Mouse (Mus musculus): ENCODE measurements around the gene Insl3. TPM values are rescaled to one million over a fixed set of nuclear protein-coding genes. Genes with fewer than 3 reads are reported as not detected.

The Insl3 gene
- total and polyA plus RNA-seq, 3 experiments = 0.54 to 4.4 TPM; not detected in 1

- no peaks in the 10 kb centered on the region for H3K27me3 ChIP-seq (ENCODE audit: control insufficient read depth in 1 of 2, insufficient read depth in 2 of 2, low read length in 2 of 2)
- no peak overlapping the region for H3K9ac ChIP-seq (ENCODE audit: control insufficient read depth, low read depth, low read length, poor library complexity, severe bottlenecking)
- no peak overlapping the region for H3K27ac ChIP-seq (ENCODE audit: control insufficient read depth, low read depth, low read length)
- peaks cover 0 to 20% of the 10 kb centered on the region in 2 experiments; a peak in 3 of 4 replicates for H3K4me1 ChIP-seq (ENCODE audit: control insufficient read depth in 1 of 2, insufficient read depth in 2 of 2, low read length in 2 of 2)
- DNase-seq (ENCODE audit: low read depth, low spot score) = no peak
- TF ChIP-seq TCF12 (IDR thresholded peaks at IDR 0.05; ENCODE audit: low read depth, low read length) (no peak), MAX (IDR thresholded peaks at IDR 0.05; ENCODE audit: low read length) (no peak), ZKSCAN1 (IDR thresholded peaks at IDR 0.05; ENCODE audit: low read depth, low read length) (no peak), POLR2AphosphoS2 (IDR thresholded peaks at IDR 0.05; ENCODE audit: low read length) (no peak)
- H3K9me3 ChIP-seq (replicated peaks; ENCODE audit: insufficient read depth, low read length) = no peaks in the 10 kb centered on the region
- no peak overlapping the region for H3K4me3 ChIP-seq (ENCODE audit: control insufficient read depth in 1 of 2, insufficient read depth in 1 of 2, low read depth in 2 of 2, low read length in 2 of 2)
- no peaks in the 10 kb centered on the region for H3K79me2 ChIP-seq (ENCODE audit: control insufficient read depth, insufficient read depth, low read length, poor library complexity)
- no peaks in the 10 kb centered on the region for H3K36me3 ChIP-seq (ENCODE audit: control insufficient read depth in 1 of 2, insufficient read depth in 2 of 2, low read length in 2 of 2)
Observed at GRCm38 (mm10) chr8:71666855-71667254, 22.2 kb upstream of the Insl3 start.

GRCm38 (mm10) chr8:71667256-71667655 lies 21.8 kb upstream of the Insl3 start:
- Histone ChIP-seq H3K27ac (ENCODE audit: control insufficient read depth, low read depth, low read length) (no peak overlapping the region), H3K4me3 (ENCODE audit: control insufficient read depth in 1 of 2, insufficient read depth in 1 of 2, low read depth in 2 of 2, low read length in 2 of 2) (no peak overlapping the region), H3K9ac (ENCODE audit: control insufficient read depth, low read depth, low read length, poor library complexity, severe bottlenecking) (no peak overlapping the region), H3K4me1 (ENCODE audit: control insufficient read depth in 1 of 2, insufficient read depth in 2 of 2, low read length in 2 of 2) (peaks cover 0 to 20% of the 10 kb centered on the region in 2 experiments; a peak in 3 of 4 replicates), H3K79me2 (ENCODE audit: control insufficient read depth, insufficient read depth, low read length, poor library complexity) (no peaks in the 10 kb centered on the region), H3K27me3 (ENCODE audit: control insufficient read depth in 1 of 2, insufficient read depth in 2 of 2, low read length in 2 of 2) (no peaks in the 10 kb centered on the region), H3K9me3 (replicated peaks; ENCODE audit: insufficient read depth, low read length) (no peaks in the 10 kb centered on the region), H3K36me3 (ENCODE audit: control insufficient read depth in 1 of 2, insufficient read depth in 2 of 2, low read length in 2 of 2) (no peaks in the 10 kb centered on the region)
- TF ChIP-seq CHD1 (IDR thresholded peaks at IDR 0.05; ENCODE audit: low read depth, low read length) (no peak), MYC (IDR thresholded peaks at IDR 0.05; ENCODE audit: low read depth, low read length) (no peak), TCF12 (IDR thresholded peaks at IDR 0.05; ENCODE audit: low read depth, low read length) (no peak), USF2 (IDR thresholded peaks at IDR 0.05; ENCODE audit: borderline replicate concordance in 1 of 2, insufficient read depth in 1 of 2, low read depth in 1 of 2, low read length in 2 of 2) (no peak), JUND (IDR thresholded peaks at IDR 0.05; ENCODE audit: low read depth, low read length) (no peak), UBTF (IDR thresholded peaks at IDR 0.05; ENCODE audit: borderline replicate concordance, insufficient read depth, low read depth, low read length) (no peak), NELFE (IDR thresholded peaks at IDR 0.05; ENCODE audit: low read depth, low read length) (no peak), GABPA (IDR thresholded peaks at IDR 0.05; ENCODE audit: low read depth, low read length) (no peak), RAD21 (IDR thresholded peaks at IDR 0.05; ENCODE audit: low read depth, low read length) (no peak), TAL1 (IDR thresholded peaks at IDR 0.05; ENCODE audit: low read length) (no peak)
- no peak for DNase-seq (ENCODE audit: low read depth, low spot score)

GRCm38 (mm10) chr8:71668220-71668975 lies 20.6 kb upstream of the Insl3 start:
- no peaks in the 10 kb centered on the region for H3K79me2 ChIP-seq (ENCODE audit: control insufficient read depth, insufficient read depth, low read length, poor library complexity)
- peak overlapping the region; percentile 16 for H3K9ac ChIP-seq (ENCODE audit: control insufficient read depth, low read depth, low read length, poor library complexity, severe bottlenecking)
- peaks cover 0 to 20% of the 10 kb centered on the region in 2 experiments; a peak in 3 of 4 replicates for H3K4me1 ChIP-seq (ENCODE audit: control insufficient read depth in 1 of 2, insufficient read depth in 2 of 2, low read length in 2 of 2)
- H3K27ac ChIP-seq (ENCODE audit: control insufficient read depth, low read depth, low read length) = no peak overlapping the region
- peak overlapping the region; percentile 37 to 61 for H3K4me3 ChIP-seq (ENCODE audit: control insufficient read depth in 1 of 2, insufficient read depth in 1 of 2, low read depth in 2 of 2, low read length in 2 of 2)
- DNase-seq (ENCODE audit: low read depth, low spot score) = peak; percentile 80
- H3K36me3 ChIP-seq (ENCODE audit: control insufficient read depth in 1 of 2, insufficient read depth in 2 of 2, low read length in 2 of 2) = no peaks in the 10 kb centered on the region
- H3K9me3 ChIP-seq (replicated peaks; ENCODE audit: insufficient read depth, low read length) = no peaks in the 10 kb centered on the region
- no peaks in the 10 kb centered on the region for H3K27me3 ChIP-seq (ENCODE audit: control insufficient read depth in 1 of 2, insufficient read depth in 2 of 2, low read length in 2 of 2)
- TF ChIP-seq CHD2 (IDR thresholded peaks at IDR 0.05; ENCODE audit: low read length) (no peak), USF2 (IDR thresholded peaks at IDR 0.05; ENCODE audit: borderline replicate concordance in 1 of 2, insufficient read depth in 1 of 2, low read depth in 1 of 2, low read length in 2 of 2) (no peak), KAT2A (conservative IDR thresholded peaks at IDR 0.05; ENCODE audit: low read depth, low read length) (no peak), ZC3H11A (IDR thresholded peaks at IDR 0.05; ENCODE audit: low read depth, low read length) (no peak), E2F4 (IDR thresholded peaks at IDR 0.05; ENCODE audit: borderline replicate concordance, low read depth, low read length) (no peak), GABPA (IDR thresholded peaks at IDR 0.05; ENCODE audit: low read depth, low read length) (no peak), GATA1 (IDR thresholded peaks at IDR 0.05; ENCODE audit: low read depth, low read length) (no peak), BHLHE40 (IDR thresholded peaks at IDR 0.05; ENCODE audit: borderline replicate concordance, low read depth, low read length) (no peak), TBP (IDR thresholded peaks at IDR 0.05; ENCODE audit: low read depth, low read length) (no peak), RAD21 (IDR thresholded peaks at IDR 0.05; ENCODE audit: low read depth, low read length) (no peak), POLR2AphosphoS2 (IDR thresholded peaks at IDR 0.05; ENCODE audit: low read length) (no peak), ZMIZ1 (IDR thresholded peaks at IDR 0.05; ENCODE audit: low read depth, low read length) (no peak), CHD1 (IDR thresholded peaks at IDR 0.05; ENCODE audit: low read depth, low read length) (no peak), CTCF (IDR thresholded peaks at IDR 0.05 in 2 of 3, conservative IDR thresholded peaks at IDR 0.05 in 1 of 3; ENCODE audit: control insufficient read depth in 1 of 3, insufficient read depth in 1 of 3, low read depth in 2 of 3, low read length in 3 of 3, poor library complexity in 1 of 3, severe bottlenecking in 1 of 3) (no peak), NELFE (IDR thresholded peaks at IDR 0.05; ENCODE audit: low read depth, low read length) (peak; percentile 24; the same call in 1 of the 2 replicates), UBTF (IDR thresholded peaks at IDR 0.05; ENCODE audit: borderline replicate concordance, insufficient read depth, low read depth, low read length) (no peak), EP300 (IDR thresholded peaks at IDR 0.05; ENCODE audit: low read depth in 1 of 2, low read length in 2 of 2) (0 out of 4 replicates have a peak, but pooled peaks of 1 of the 2 experiments have one; percentile 3)
